Mouse (Mus musculus) regulatory T cell (primary cell): ENCODE measurements at regions not wholly inside any gene's neighbourhood (a gene's known extent, or its start where the extent isn't known, plus 50 kb on each side); places are given as distances from the start of the nearest gene placed in this dataset.

Experiments used
- in situ Hi-C: fragments of 300-600 bp; cut with MboI, MseI; formaldehyde crosslinking; loops from one replicate; pipeline ENCODE4 v1.15.1; 2025; ENCODE audit warnings: high pct_unique_total_duplicates

- in situ Hi-C loops = loop anchor here (10.0 kb wide), 1 partner anchor 244 kb away; no protein-coding TSS in a partner anchor
Observed at GRCm38 (mm10) chr15:82709041-82709440, 54.9 kb downstream of the Cyp2d40 start.

- in situ Hi-C loops = loop anchor here (10.0 kb wide), 1 partner anchor 243 kb away; no protein-coding TSS in a partner anchor
Observed at GRCm38 (mm10) chr15:82707906-82708305, 56.1 kb downstream of the Cyp2d40 start.

- in situ Hi-C loops = loop anchor here (10.0 kb wide), 1 partner anchor 242 kb away; no protein-coding TSS in a partner anchor
Observed at GRCm38 (mm10) chr15:82707221-82707620, 56.8 kb downstream of the Cyp2d40 start.

- in situ Hi-C loops = loop anchor here (10.0 kb wide), 1 partner anchor 242 kb away; no protein-coding TSS in a partner anchor
Observed at GRCm38 (mm10) chr15:82706647-82707046, 57.3 kb downstream of the Cyp2d40 start.

- in situ Hi-C loops = loop anchor here (10.0 kb wide), 1 partner anchor 237 kb away; no protein-coding TSS in a partner anchor
Observed at GRCm38 (mm10) chr15:82702121-82702520, 61.9 kb downstream of the Cyp2d40 start.

- in situ Hi-C loops = no loop called here
Observed at GRCm38 (mm10) chr15:82695786-82696185, 68.2 kb downstream of the Cyp2d40 start.

- in situ Hi-C loops = no loop called here
Observed at GRCm38 (mm10) chr15:82695238-82695637, 68.7 kb downstream of the Cyp2d40 start.

- in situ Hi-C loops = no loop called here
Observed at GRCm38 (mm10) chr15:82694529-82694928, 69.5 kb downstream of the Cyp2d40 start.

- in situ Hi-C loops = no loop called here
Observed at GRCm38 (mm10) chr15:82692955-82693354, 71.0 kb downstream of the Cyp2d40 start.
